Mouse (Mus musculus) liver, embryonic 16.5 days (tissue): Measurements from ENCODE around the gene Cacna1a. TPM values are rescaled to one million over a fixed set of nuclear protein-coding genes. Genes with fewer than 3 reads are reported as not detected.

ENCODE experiments used
- ATAC-seq: fragments of 200-750 bp; cut with Nextera tagmentation; 2 replicates; pipeline ENCODE4 v1.8.0; 2017; ENCODE audit warnings: low read depth, mild to moderate bottlenecking, moderate number of reproducible peaks, moderate library complexity
- H3K27ac ChIP-seq: fragments of 300-500 bp; sonication (generic); 2 replicates; pipeline ENCODE4 v1.5.1; 2014; ENCODE audit warnings: mild to moderate bottlenecking, low read length
- H3K27me3 ChIP-seq: fragments of 300-500 bp; sonication (generic); 2 replicates; pipeline ENCODE4 v1.6.1; 2014; ENCODE audit warnings: low read depth, low read length, mixed read lengths; ENCODE audit not compliant: control insufficient read depth, insufficient read depth
- H3K36me3 ChIP-seq: fragments of 300-500 bp; sonication (generic); 2 replicates; pipeline ENCODE4 v1.6.1; 2014; ENCODE audit warnings: mild to moderate bottlenecking; ENCODE audit not compliant: control insufficient read depth, insufficient read depth
- H3K4me1 ChIP-seq: fragments of 300-500 bp; sonication (generic); 2 replicates; pipeline ENCODE4 v1.6.1; 2014; ENCODE audit warnings: low read depth, low read length, mixed read lengths; ENCODE audit not compliant: control insufficient read depth
- H3K4me2 ChIP-seq: fragments of 300-500 bp; sonication (generic); 2 replicates; pipeline ENCODE4 v1.6.1; 2014; ENCODE audit warnings: low read depth, low read length, mixed read lengths
- H3K4me3 ChIP-seq: fragments of 300-500 bp; sonication (generic); 2 replicates; pipeline ENCODE4 v1.5.1; 2014; ENCODE audit warnings: low read depth, mild to moderate bottlenecking, low read length
- H3K9ac ChIP-seq: fragments of 300-500 bp; sonication (generic); 2 replicates; pipeline ENCODE4 v1.6.1; 2014; ENCODE audit warnings: low read depth, low read length
- H3K9me3 ChIP-seq: fragments of 300-500 bp; sonication (generic); replicated peaks from 2 replicates; pipeline ENCODE4 v1.6.1; 2016; ENCODE audit warnings: low read length; ENCODE audit not compliant: control insufficient read depth
- WGBS: fragments of 180-500 bp; shearing (Covaris S2); extraction: QIAGEN DNeasy Blood & Tissue Kit; methylation state at CpG from one replicate; pipeline ENCODE4 v1.1.7; 2014; ENCODE audit not compliant: insufficient replicate concordance; 5-methylcytosine and 5-hydroxymethylcytosine counted together
- polyA plus RNA-seq: library from polyadenylated mRNA; unstranded; fragments of >200 nt; fragmentation: Nextera tagmentation; extraction: Ambion mirVana; gene quantifications from 2 replicates; pipeline ENCODE4 v1.2.1, GENCODE M21; 2015

The Cacna1a gene
- polyA plus RNA-seq, 1 experiment from 2014 or later: 0.32 TPM

- H3K4me2 ChIP-seq: no peak overlapping the region
- H3K4me1 ChIP-seq: no peaks in the 10 kb centered on the region
- H3K36me3 ChIP-seq: no peaks in the 10 kb centered on the region
- 61% methylated on average over 7 of the region's 7 CpGs for WGBS
- no peak overlapping the region for H3K9ac ChIP-seq
- H3K9me3 ChIP-seq: no peaks in the 10 kb centered on the region; the same call in 1 of the 2 replicates
- H3K27me3 ChIP-seq: no peaks in the 10 kb centered on the region
- no peak overlapping the region for H3K27ac ChIP-seq
- no peak overlapping the region for H3K4me3 ChIP-seq
- no peak for ATAC-seq
These were observed 139.8 kb downstream of the Cacna1a start for GRCm38 (mm10) chr8:84528036-84528435.

GRCm38 (mm10) chr8:84529548-84529947, 141.3 kb downstream of the Cacna1a start:
- Histone ChIP-seq H3K9ac (no peak overlapping the region), H3K27me3 (no peaks in the 10 kb centered on the region), H3K27ac (no peak overlapping the region), H3K4me2 (no peak overlapping the region), H3K9me3 (no peaks in the 10 kb centered on the region; the same call in 1 of the 2 replicates), H3K4me3 (no peak overlapping the region), H3K4me1 (no peaks in the 10 kb centered on the region), H3K36me3 (no peaks in the 10 kb centered on the region)
- 43% methylated on average over 4 of the region's 4 CpGs for WGBS
- no peak for ATAC-seq

- 59% methylated on average over 1 of the region's 1 CpGs for WGBS
- Histone ChIP-seq H3K4me1 (no peaks in the 10 kb centered on the region), H3K4me2 (no peak overlapping the region), H3K27ac (no peak overlapping the region), H3K27me3 (no peaks in the 10 kb centered on the region), H3K9ac (no peak overlapping the region), H3K36me3 (no peaks in the 10 kb centered on the region), H3K9me3 (no peaks in the 10 kb centered on the region), H3K4me3 (no peak overlapping the region)
- no peak for ATAC-seq
These were observed 144.5 kb downstream of the Cacna1a start for GRCm38 (mm10) chr8:84532725-84533124.

GRCm38 (mm10) chr8:84533341-84533740, 145.1 kb downstream of the Cacna1a start:
- Histone ChIP-seq H3K27me3 (no peaks in the 10 kb centered on the region), H3K36me3 (no peaks in the 10 kb centered on the region), H3K9ac (no peak overlapping the region), H3K27ac (no peak overlapping the region), H3K4me3 (no peak overlapping the region), H3K9me3 (no peaks in the 10 kb centered on the region), H3K4me2 (no peak overlapping the region), H3K4me1 (no peaks in the 10 kb centered on the region)
- ATAC-seq: no peak
- 40% methylated on average over 4 of the region's 4 CpGs for WGBS

- Histone ChIP-seq H3K4me2 (no peak overlapping the region), H3K4me1 (no peaks in the 10 kb centered on the region), H3K27me3 (no peaks in the 10 kb centered on the region), H3K36me3 (no peaks in the 10 kb centered on the region), H3K9ac (no peak overlapping the region), H3K27ac (no peak overlapping the region), H3K4me3 (no peak overlapping the region), H3K9me3 (no peaks in the 10 kb centered on the region)
- no peak for ATAC-seq
- 57% methylated on average over 5 of the region's 5 CpGs for WGBS
These were observed 148.7 kb downstream of the Cacna1a start for GRCm38 (mm10) chr8:84536917-84537316.

DNA sequence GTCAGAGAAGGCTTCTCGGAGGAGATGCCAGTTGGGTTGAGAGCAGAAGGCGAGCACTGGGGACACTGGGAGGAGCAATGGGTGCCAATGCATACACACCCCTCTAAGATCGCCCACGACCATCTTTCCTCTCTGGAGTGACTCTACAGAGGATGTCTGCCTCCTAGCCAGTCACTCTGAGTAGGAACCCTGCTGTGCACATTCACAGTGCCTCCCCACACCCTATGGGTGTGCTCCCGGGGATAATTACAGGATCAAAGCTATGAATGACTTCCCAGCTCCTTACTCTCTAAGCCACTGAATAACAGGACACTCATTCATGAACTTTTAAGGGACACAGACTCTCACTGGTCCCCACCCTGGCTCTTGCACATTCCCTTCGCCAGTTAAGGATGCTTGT, 151.1 kb downstream of the Cacna1a start:
- H3K27me3 ChIP-seq: no peaks in the 10 kb centered on the region
- H3K9me3 ChIP-seq: no peaks in the 10 kb centered on the region
- H3K36me3 ChIP-seq: no peaks in the 10 kb centered on the region
- whole genome bisulfite sequencing: 38% methylated on average over 6 of the region's 6 CpGs
- H3K4me1 ChIP-seq: no peaks in the 10 kb centered on the region
- H3K9ac ChIP-seq: no peak overlapping the region
- H3K4me2 ChIP-seq: no peak overlapping the region
- ATAC-seq: no peak
- H3K4me3 ChIP-seq: no peak overlapping the region
- H3K27ac ChIP-seq: no peak overlapping the region

DNA sequence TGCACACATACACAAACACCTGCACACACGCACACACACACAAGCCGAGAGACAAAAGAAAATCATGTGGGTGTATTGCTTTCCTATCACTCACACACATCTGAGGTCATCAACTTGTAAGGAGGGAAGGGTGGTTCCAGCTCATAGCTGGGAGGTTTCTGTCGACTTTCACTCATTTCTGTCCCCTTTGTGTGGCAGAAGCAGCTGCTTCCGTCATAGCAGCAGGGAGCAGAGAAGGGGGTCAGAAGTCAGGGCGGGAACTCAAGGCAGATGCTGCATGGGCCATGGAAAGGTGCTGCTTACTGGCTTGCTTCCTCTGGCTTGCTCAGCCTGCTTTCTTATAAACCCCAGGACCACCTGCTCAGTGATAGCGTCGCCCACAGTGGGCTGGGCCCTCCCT, 154.2 kb downstream of the Cacna1a start:
- H3K4me1 ChIP-seq: no peaks in the 10 kb centered on the region
- H3K27ac ChIP-seq: no peak overlapping the region
- no peak for ATAC-seq
- no peak overlapping the region for H3K4me3 ChIP-seq
- no peaks in the 10 kb centered on the region for H3K9me3 ChIP-seq
- WGBS: 49% methylated on average over 7 of the region's 7 CpGs
- no peaks in the 10 kb centered on the region for H3K27me3 ChIP-seq
- H3K36me3 ChIP-seq: no peaks in the 10 kb centered on the region
- H3K4me2 ChIP-seq: no peak overlapping the region
- H3K9ac ChIP-seq: no peak overlapping the region

DNA sequence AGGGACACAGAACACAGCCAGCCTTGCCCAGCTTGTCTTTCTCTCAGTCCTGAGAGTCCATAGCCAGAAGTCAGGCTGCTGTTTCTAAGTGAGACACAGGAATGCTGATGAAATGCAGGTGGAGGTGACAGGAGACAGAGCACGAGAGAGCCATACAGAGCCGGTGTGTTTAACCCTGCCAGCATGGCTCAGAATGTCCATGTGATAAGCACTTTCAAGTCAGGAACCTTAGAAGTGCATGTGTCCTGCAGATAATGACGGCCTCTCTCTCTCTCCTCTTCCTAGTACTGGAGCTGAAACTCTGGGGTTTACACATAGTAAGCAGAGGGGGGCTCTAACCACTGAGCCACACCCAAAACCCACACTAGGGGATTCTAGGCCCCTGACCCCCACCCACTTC, 157.3 kb downstream of the Cacna1a start:
- no peak overlapping the region for H3K9ac ChIP-seq
- 26% methylated on average over 3 of the region's 3 CpGs for WGBS
- ATAC-seq: no peak

GRCm38 (mm10) chr8:84552457-84552856, 164.2 kb downstream of the Cacna1a start:
- Histone ChIP-seq H3K4me1 (no peaks in the 10 kb centered on the region), H3K4me3 (no peak overlapping the region), H3K9ac (no peak overlapping the region), H3K27me3 (peaks cover 16% of the 10 kb centered on the region), H3K27ac (no peak overlapping the region), H3K4me2 (no peak overlapping the region), H3K9me3 (no peaks in the 10 kb centered on the region), H3K36me3 (no peaks in the 10 kb centered on the region)
- 52% methylated on average over 4 of the region's 4 CpGs for WGBS
- ATAC-seq: no peak

More for the DNA sequence above, 157.3 kb downstream of the Cacna1a start:
- Histone ChIP-seq H3K27ac (no peak overlapping the region), H3K27me3 (no peaks in the 10 kb centered on the region), H3K9me3 (no peaks in the 10 kb centered on the region), H3K36me3 (no peaks in the 10 kb centered on the region), H3K4me1 (no peaks in the 10 kb centered on the region), H3K4me3 (no peak overlapping the region), H3K4me2 (no peak overlapping the region)
